Mouse (Mus musculus) bone marrow macrophage, adult 2 months (primary cell): Measurements from ENCODE around the gene Wfdc15a.

Source experiments
- CTCF ChIP-seq: IDR thresholded peaks from 2 replicates; pipeline ENCODE4 v1.5.1; 2012; ENCODE audit warnings: low read depth, mild to moderate bottlenecking, low read length, moderate library complexity
- POLR2A ChIP-seq: IDR thresholded peaks from 2 replicates; pipeline ENCODE4 v1.6.1; 2012; ENCODE audit warnings: mild to moderate bottlenecking, low read depth, low read length, borderline replicate concordance

DNA sequence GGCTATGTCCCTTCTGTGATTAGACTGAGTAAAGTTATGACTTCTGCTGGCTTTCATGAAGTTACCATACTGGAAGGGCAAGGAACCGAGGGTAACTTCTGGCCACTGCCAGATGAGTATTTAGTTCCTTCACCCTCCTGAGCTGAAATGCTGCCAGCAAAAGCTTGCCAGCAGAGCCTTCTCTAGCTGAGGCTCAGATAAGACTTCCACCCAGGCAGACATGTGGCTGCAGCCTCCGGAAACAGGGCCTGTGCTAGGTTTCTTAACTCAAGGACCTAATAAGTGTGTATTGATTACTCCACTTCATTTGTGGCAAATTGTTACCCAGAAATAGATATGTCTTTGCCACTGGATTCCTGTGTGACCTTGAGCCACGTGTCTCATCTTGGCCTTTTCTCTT, 26.5 kb downstream of the Wfdc15a start:
- TF ChIP-seq CTCF (no peak), POLR2A (no peak)
